ENCODE assay signal across 8 mouse cellular contexts in genomic region chr11:107027431-107028274, GRCm38 (mm10). TPM values are rescaled to one million over a fixed set of nuclear protein-coding genes. Genes with fewer than 3 reads are reported as not detected.
DNase-seq lines count a peak whose midpoint lies in the region; ATAC-seq and TF ChIP-seq lines count a peak whose summit lies in the region.

No protein-coding gene starts in this region.

- peak; percentile 93 for ATAC-seq in forebrain, embryonic 14.5 days
- peak; percentile 91 for ATAC-seq in lung, embryonic 15.5 days (ENCODE audit: borderline replicate concordance, extremely low read depth, low FRiP score, low TSS enrichment)

- no peaks in the 10 kb centered on the region for H3K27me3 ChIP-seq in forebrain, embryonic 14.5 days (replicated peaks; ENCODE audit: control insufficient read depth, insufficient read depth, low read length)
- H3K27me3 ChIP-seq in lung, embryonic 15.5 days = no peaks in the 10 kb centered on the region

- peaks cover 16% of the 10 kb centered on the region for H3K4me1 ChIP-seq in forebrain, embryonic 14.5 days (ENCODE audit: control insufficient read depth, insufficient read depth, low read length)
- peaks cover 42% of the 10 kb centered on the region for H3K4me1 ChIP-seq in lung, embryonic 15.5 days

- no peak for TF ChIP-seq CTCF in layer of hippocampus, adult 2 months (conservative IDR thresholded peaks at IDR 0.05)

- peak overlapping the region; percentile 53 for H3K4me3 ChIP-seq in forebrain, embryonic 14.5 days (ENCODE audit: low read depth, low read length)
- H3K4me3 ChIP-seq in layer of hippocampus, adult 2 months = peak overlapping the region; percentile 82
- H3K4me3 ChIP-seq in lung, embryonic 15.5 days = peak overlapping the region; percentile 62

- no peaks in the 10 kb centered on the region for H3K36me3 ChIP-seq in forebrain, embryonic 14.5 days (ENCODE audit: control insufficient read depth, insufficient read depth, low read length)
- no peaks in the 10 kb centered on the region for H3K36me3 ChIP-seq in lung, embryonic 15.5 days

- H3K27ac ChIP-seq in forebrain, embryonic 14.5 days (ENCODE audit: low read depth, low read length) = peak overlapping the region; percentile 83
- peak overlapping the region; percentile 91 for H3K27ac ChIP-seq in layer of hippocampus, adult 2 months
- H3K27ac ChIP-seq in lung, embryonic 15.5 days = peak overlapping the region; percentile 94

- H3K4me2 ChIP-seq in forebrain, embryonic 14.5 days (ENCODE audit: low read length) = peak overlapping the region; percentile 81
- peak overlapping the region; percentile 94 for H3K4me2 ChIP-seq in lung, embryonic 15.5 days

- WGBS in forebrain, embryonic 14.5 days = 1% methylated on average over 83 of the region's 107 CpGs
- under 1% methylated on average over 104 of the region's 107 CpGs for WGBS in lung, embryonic 15.5 days

- DNase-seq in MEL-GATA-1-ER (ENCODE audit: extremely low read depth, low read depth) = peak; percentile 64
- peak; percentile 88 for DNase-seq in cerebellum, adult 11 months
- peak; percentile 96 for DNase-seq in forebrain, embryonic 14.5 days (ENCODE audit: low spot score)
- peak; percentile 92 to 94 for DNase-seq in heart, postnatal 14 days
- DNase-seq in layer of hippocampus, adult 2 months (ENCODE audit: low spot score in 2 of 2) = peak; percentile 83 to 85
- peak; percentile 78 for DNase-seq in ovary, postnatal 14 days (ENCODE audit: low spot score)
- peak; percentile 86 to 92 for DNase-seq in thymus, postnatal 10 days (ENCODE audit: low spot score in 2 of 2)

- H3K9ac ChIP-seq in forebrain, embryonic 14.5 days (ENCODE audit: low read length) = peak overlapping the region; percentile 74
- H3K9ac ChIP-seq in lung, embryonic 15.5 days = peak overlapping the region; percentile 67

- intact Hi-C loops in heart, postnatal 14 days (cut with DNase I) = no loop called here

- H3K9me3 ChIP-seq in forebrain, embryonic 14.5 days (replicated peaks; ENCODE audit: control insufficient read depth, low read length) = no peaks in the 10 kb centered on the region
- H3K9me3 ChIP-seq in lung, embryonic 15.5 days = no peaks in the 10 kb centered on the region

RNA-seq across cellular contexts. Expression of gene 1810010H24Rik, which starts 2.2 kb away (rescaled TPM):
- polyA plus RNA-seq in forebrain, embryonic 14.5 days (2014; fragmentation: Nextera tagmentation; extraction: Ambion mirVana) = 4.1 and 4.6 TPM in 2 replicates
- total RNA-seq in heart, postnatal 14 days (2021) = 1 to 10 TPM; 1.8 to 2.7 TPM
- 1 to 10 TPM; 3.1 to 3.5 TPM for total RNA-seq in layer of hippocampus, adult 2 months (2021)
- polyA plus RNA-seq in lung, embryonic 15.5 days (2015; fragmentation: Nextera tagmentation; extraction: Ambion mirVana) = 8.8 and 10.0 TPM in 2 replicates

RNA-seq across cellular contexts. Expression of gene Kpna2, which starts 28.3 kb away (rescaled TPM):
- polyA plus RNA-seq in forebrain, embryonic 14.5 days (2014; fragmentation: Nextera tagmentation; extraction: Ambion mirVana) = 335 and 390 TPM in 2 replicates
- total RNA-seq in heart, postnatal 14 days (2021) = 100 to 1,000 TPM in 1 of 2 experiments, 10 to 100 TPM in 1; 84.2 to 103 TPM
- 10 to 100 TPM; 17.7 to 19.1 TPM for total RNA-seq in layer of hippocampus, adult 2 months (2021)
- polyA plus RNA-seq in lung, embryonic 15.5 days (2015; fragmentation: Nextera tagmentation; extraction: Ambion mirVana) = 534 and 547 TPM in 2 replicates

Comparison
In these comparisons a context has a peak if more than half of its experiments do, and no peak if none do; other contexts are left out.
1. Peak in every context shown above with its lines: DNase-seq, ATAC-seq, H3K4me3 ChIP-seq and H3K27ac ChIP-seq.
2. RNA of gene Kpna2, which starts 28.3 kb away (total RNA-seq): 84.2 to 103 TPM in heart, postnatal 14 days; 17.7 to 19.1 TPM in layer of hippocampus, adult 2 months; every median in the first group is over 4 times any median in the second.